Mouse (Mus musculus): ENCODE data around the gene Sft2d1. TPM values are rescaled to one million over a fixed set of nuclear protein-coding genes. Genes with fewer than 3 reads are reported as not detected.
A peak's percentile ranks its signal among the peaks of the same experiment; 100 is the strongest.

Gene Sft2d1
- total RNA-seq, 1 experiment = 89.8 TPM

- Histone ChIP-seq H3K4me3 (ENCODE audit: insufficient read depth in 1 of 2, low read depth in 1 of 2, low read length in 2 of 2, poor library complexity in 1 of 2, severe bottlenecking in 1 of 2) (peak overlapping the region; percentile 89 to 93), H3K9ac (ENCODE audit: insufficient read depth, low read depth, low read length, poor library complexity, severe bottlenecking) (peak overlapping the region; percentile 73), H3K27ac (ENCODE audit: insufficient read depth, low read depth, low read length, poor library complexity, severe bottlenecking) (peak overlapping the region; percentile 65), H3K9me3 (ENCODE audit: control insufficient read depth, insufficient read depth, low read depth, low read length) (no peaks in the 10 kb centered on the region), H3K36me3 (ENCODE audit: control insufficient read depth, insufficient read depth, low read length, poor library complexity, severe bottlenecking) (no peaks in the 10 kb centered on the region), H3K4me1 (ENCODE audit: control insufficient read depth in 2 of 2, insufficient read depth in 2 of 2, low read length in 2 of 2, poor library complexity in 1 of 2) (peaks cover 3% of the 10 kb centered on the region in 2 experiments; a peak in 2 of 4 replicates)
- peak; percentile 90 for DNase-seq (ENCODE audit: low read depth, low spot score)
- in situ Hi-C loops (cut with MboI; ENCODE audit: low sequenced_read_pairs in 2 of 2, unreplicated experiment in 2 of 2) = no loop called here
- TF ChIP-seq HCFC1 (IDR thresholded peaks at IDR 0.05; ENCODE audit: borderline replicate concordance, insufficient read depth, low read length) = 0 out of 2 replicates have a peak, but pooled peaks have one; percentile 29
- no peak for TF ChIP-seq ZNF384 (IDR thresholded peaks at IDR 0.05; ENCODE audit: low read depth, low read length)
Measured at GRCm38 (mm10) chr17:8283526-8284253, 27.2 kb upstream of the Sft2d1 start.

GRCm38 (mm10) chr17:8284254-8284661 is 26.6 kb upstream of the Sft2d1 start:
- no peaks in the 10 kb centered on the region for H3K9me3 ChIP-seq (ENCODE audit: control insufficient read depth, insufficient read depth, low read depth, low read length)
- peak overlapping the region; percentile 89 to 93 for H3K4me3 ChIP-seq (ENCODE audit: insufficient read depth in 1 of 2, low read depth in 1 of 2, low read length in 2 of 2, poor library complexity in 1 of 2, severe bottlenecking in 1 of 2)
- TF ChIP-seq ZC3H11A (IDR thresholded peaks at IDR 0.05; ENCODE audit: borderline replicate concordance, low read depth, low read length) = no peak
- TF ChIP-seq ZNF384 (IDR thresholded peaks at IDR 0.05; ENCODE audit: low read depth, low read length) = no peak
- no peak for TF ChIP-seq HCFC1 (IDR thresholded peaks at IDR 0.05; ENCODE audit: borderline replicate concordance, insufficient read depth, low read length)
- TF ChIP-seq CHD2 (IDR thresholded peaks at IDR 0.05; ENCODE audit: low read depth, low read length) = no peak
- no peak for TF ChIP-seq MAFK (IDR thresholded peaks at IDR 0.05; ENCODE audit: insufficient read depth, low read depth, low read length)
- peaks cover 3% of the 10 kb centered on the region in 2 experiments; a peak in 2 of 4 replicates for H3K4me1 ChIP-seq (ENCODE audit: control insufficient read depth in 2 of 2, insufficient read depth in 2 of 2, low read length in 2 of 2, poor library complexity in 1 of 2)
- H3K36me3 ChIP-seq (ENCODE audit: control insufficient read depth, insufficient read depth, low read length, poor library complexity, severe bottlenecking) = no peaks in the 10 kb centered on the region
- H3K9ac ChIP-seq (ENCODE audit: insufficient read depth, low read depth, low read length, poor library complexity, severe bottlenecking) = peak overlapping the region; percentile 73
- no peak overlapping the region for H3K27ac ChIP-seq (ENCODE audit: insufficient read depth, low read depth, low read length, poor library complexity, severe bottlenecking)
- in situ Hi-C loops (cut with MboI; ENCODE audit: low sequenced_read_pairs in 2 of 2, unreplicated experiment in 2 of 2) = no loop called here
- peak; percentile 28 for DNase-seq (ENCODE audit: low read depth, low spot score)

- no peak overlapping the region for H3K9ac ChIP-seq (ENCODE audit: insufficient read depth, low read depth, low read length, poor library complexity, severe bottlenecking)
- DNase-seq (ENCODE audit: low read depth, low spot score) = no peak
Measured at GRCm38 (mm10) chr17:8285056-8285455, 25.8 kb upstream of the Sft2d1 start.

GRCm38 (mm10) chr17:8286987-8287386 is 23.9 kb upstream of the Sft2d1 start:
- TF ChIP-seq ZNF384 (IDR thresholded peaks at IDR 0.05; ENCODE audit: low read depth, low read length) = no peak
- TF ChIP-seq CHD2 (IDR thresholded peaks at IDR 0.05; ENCODE audit: low read depth, low read length) = no peak
- TF ChIP-seq MAFK (IDR thresholded peaks at IDR 0.05; ENCODE audit: insufficient read depth, low read depth, low read length) = no peak
- no peak for TF ChIP-seq HCFC1 (IDR thresholded peaks at IDR 0.05; ENCODE audit: borderline replicate concordance, insufficient read depth, low read length)
- no peak for TF ChIP-seq ZC3H11A (IDR thresholded peaks at IDR 0.05; ENCODE audit: borderline replicate concordance, low read depth, low read length)

More at GRCm38 (mm10) chr17:8285056-8285455, 25.8 kb upstream of the Sft2d1 start:
- Histone ChIP-seq H3K4me1 (ENCODE audit: control insufficient read depth in 2 of 2, insufficient read depth in 2 of 2, low read length in 2 of 2, poor library complexity in 1 of 2) (peaks cover 3% of the 10 kb centered on the region in 2 experiments; a peak in 2 of 4 replicates), H3K9me3 (ENCODE audit: control insufficient read depth, insufficient read depth, low read depth, low read length) (no peaks in the 10 kb centered on the region), H3K27ac (ENCODE audit: insufficient read depth, low read depth, low read length, poor library complexity, severe bottlenecking) (no peak overlapping the region; the same call in 1 of the 2 replicates), H3K36me3 (ENCODE audit: control insufficient read depth, insufficient read depth, low read length, poor library complexity, severe bottlenecking) (no peaks in the 10 kb centered on the region), H3K4me3 (ENCODE audit: insufficient read depth in 1 of 2, low read depth in 1 of 2, low read length in 2 of 2, poor library complexity in 1 of 2, severe bottlenecking in 1 of 2) (peak overlapping the region; percentile 89 to 93; a peak in 3 of 4 replicates)
- in situ Hi-C loops (cut with MboI; ENCODE audit: low sequenced_read_pairs in 2 of 2, unreplicated experiment in 2 of 2) = no loop called here
- no peak for TF ChIP-seq CHD2 (IDR thresholded peaks at IDR 0.05; ENCODE audit: low read depth, low read length)
- TF ChIP-seq ZNF384 (IDR thresholded peaks at IDR 0.05; ENCODE audit: low read depth, low read length) = no peak
- TF ChIP-seq HCFC1 (IDR thresholded peaks at IDR 0.05; ENCODE audit: borderline replicate concordance, insufficient read depth, low read length) = no peak
- TF ChIP-seq ZC3H11A (IDR thresholded peaks at IDR 0.05; ENCODE audit: borderline replicate concordance, low read depth, low read length) = no peak
- no peak for TF ChIP-seq MAFK (IDR thresholded peaks at IDR 0.05; ENCODE audit: insufficient read depth, low read depth, low read length)

More at GRCm38 (mm10) chr17:8286987-8287386, 23.9 kb upstream of the Sft2d1 start:
- Histone ChIP-seq H3K4me3 (ENCODE audit: insufficient read depth in 1 of 2, low read depth in 1 of 2, low read length in 2 of 2, poor library complexity in 1 of 2, severe bottlenecking in 1 of 2) (no peak overlapping the region), H3K4me1 (ENCODE audit: control insufficient read depth in 2 of 2, insufficient read depth in 2 of 2, low read length in 2 of 2, poor library complexity in 1 of 2) (peaks cover 3% of the 10 kb centered on the region in 2 experiments; a peak in 2 of 4 replicates), H3K27ac (ENCODE audit: insufficient read depth, low read depth, low read length, poor library complexity, severe bottlenecking) (no peak overlapping the region), H3K36me3 (ENCODE audit: control insufficient read depth, insufficient read depth, low read length, poor library complexity, severe bottlenecking) (no peaks in the 10 kb centered on the region), H3K9ac (ENCODE audit: insufficient read depth, low read depth, low read length, poor library complexity, severe bottlenecking) (no peak overlapping the region), H3K9me3 (ENCODE audit: control insufficient read depth, insufficient read depth, low read depth, low read length) (no peaks in the 10 kb centered on the region)
- no peak for DNase-seq (ENCODE audit: low read depth, low spot score)
- in situ Hi-C loops (cut with MboI; ENCODE audit: low sequenced_read_pairs in 2 of 2, unreplicated experiment in 2 of 2) = no loop called here
